Comparison of ENCODE assay signal across 8 mouse cellular contexts in genomic region chr9:114563761-114564606, GRCm38 (mm10). TPM values are rescaled to one million over a fixed set of nuclear protein-coding genes. Genes with fewer than 3 reads are reported as not detected.
DNase-seq lines count a peak whose midpoint lies in the region; ATAC-seq lines count a peak whose summit lies in the region.

Trim71 (minus strand) TSS chr9:114564369.

- H3K4me2 ChIP-seq in heart, embryonic 13.5 days: peak within 1 kb of the TSS; percentile 92
- peak within 1 kb of the TSS; percentile 86 for H3K4me2 ChIP-seq in midbrain, embryonic 13.5 days (replicated peaks)

- no peak for DNase-seq in heart, adult 18-20 months
- DNase-seq in thymus, postnatal 14 days: peak; percentile 15
- no peak for DNase-seq in thymus, postnatal 10 days (ENCODE audit: low spot score in 2 of 2)
- peak; percentile 26 for DNase-seq in induced T-regulatory cell, adult 2 months (ENCODE audit: low read depth)
- DNase-seq in ovary, adult 18-20 months (ENCODE audit: low spot score): no peak
- DNase-seq in spleen, postnatal 10 days (ENCODE audit: low spot score in 2 of 2): no peak

- H3K27me3 ChIP-seq in heart, embryonic 13.5 days (replicated peaks): peaks cover 75% of the 10 kb centered on the region
- peaks cover 60% of the 10 kb centered on the region for H3K27me3 ChIP-seq in midbrain, embryonic 13.5 days

- H3K36me3 ChIP-seq in heart, embryonic 13.5 days: no peaks in the 10 kb centered on the region
- H3K36me3 ChIP-seq in midbrain, embryonic 13.5 days: no peaks in the 10 kb centered on the region

- peak within 1 kb of the TSS; percentile 66 for H3K4me3 ChIP-seq in heart, embryonic 13.5 days
- H3K4me3 ChIP-seq in midbrain, embryonic 13.5 days (replicated peaks): peak within 1 kb of the TSS; percentile 63

- no peak within 1 kb of the TSS for H3K27ac ChIP-seq in heart, embryonic 13.5 days (replicated peaks)
- peak within 1 kb of the TSS; percentile 65 for H3K27ac ChIP-seq in midbrain, embryonic 13.5 days

- no peak for ATAC-seq in heart, embryonic 13.5 days (ENCODE audit: extremely low read depth, insufficient number of reproducible peaks, low FRiP score, low TSS enrichment)
- ATAC-seq in midbrain, embryonic 13.5 days: peak; percentile 71

- no peaks in the 10 kb centered on the region for H3K9me3 ChIP-seq in heart, embryonic 13.5 days
- no peaks in the 10 kb centered on the region for H3K9me3 ChIP-seq in midbrain, embryonic 13.5 days

- WGBS in heart, embryonic 13.5 days: under 1% methylated on average over 91 of the region's 91 CpGs
- under 1% methylated on average over 88 of the region's 91 CpGs for WGBS in midbrain, embryonic 13.5 days

- peaks cover 34% of the 10 kb centered on the region for H3K4me1 ChIP-seq in heart, embryonic 13.5 days
- peaks cover 39% of the 10 kb centered on the region for H3K4me1 ChIP-seq in midbrain, embryonic 13.5 days (replicated peaks)

- peak within 1 kb of the TSS; percentile 80 for H3K9ac ChIP-seq in heart, embryonic 13.5 days
- peak within 1 kb of the TSS; percentile 70 for H3K9ac ChIP-seq in midbrain, embryonic 13.5 days (replicated peaks)

RNA-seq across cellular contexts. Expression of gene Trim71, which starts in this region (rescaled TPM):
- 0.17 and 0.20 TPM in 2 replicates for polyA plus RNA-seq in heart, embryonic 13.5 days (2015; fragmentation: Nextera tagmentation; extraction: Ambion mirVana)
- not detected for total RNA-seq in heart, adult 18-20 months (2021)
- 0.30 and 0.32 TPM in 2 replicates for polyA plus RNA-seq in midbrain, embryonic 13.5 days (2015; fragmentation: Nextera tagmentation; extraction: Ambion mirVana)

Comparison
In these comparisons a context has a peak if more than half of its experiments do, and no peak if none do; other contexts are left out.
1. DNase-seq: peak in thymus, postnatal 14 days (single experiment) and induced T-regulatory cell, adult 2 months (single experiment); none in heart, adult 18-20 months (0 of 2), thymus, postnatal 10 days (0 of 2), ovary, adult 18-20 months (single experiment) and spleen, postnatal 10 days (0 of 2).
2. Peak in ATAC-seq, H3K4me3 ChIP-seq, H3K27ac ChIP-seq, H3K9ac ChIP-seq and H3K4me2 ChIP-seq in midbrain, embryonic 13.5 days; RNA of the gene not detected or under 1 TPM.